Mouse (Mus musculus) adrenal gland, adult 8-10 months (tissue): ENCODE results near the gene Agpat2. TPM values are rescaled to one million over a fixed set of nuclear protein-coding genes. Genes with fewer than 3 reads are reported as not detected.

Experiments
- DNase-seq: peaks from one replicate; pipeline ENCODE4 v3.0.0; 2022
- total RNA-seq, 4 experiments: library from RNA; stranded (reverse); gene quantifications; 2 replicates each; pipeline ENCODE4 v1.2.4; 2022

The Agpat2 gene
- 100 to 1,000 TPM in 3 of 4 experiments, 10 to 100 TPM in 1; 86.0 to 354 (median 247) TPM for total RNA-seq

- peak; percentile 83 for DNase-seq
Observed at GRCm38 (mm10) chr2:26603720-26604671, at the start of gene Agpat2. Agpat2 (minus strand) TSS chr2:26604417.

- DNase-seq, result peak; percentile 64
Observed at GRCm38 (mm10) chr2:26646643-26647293, 42.6 kb upstream of the Agpat2 start.

GRCm38 (mm10) chr2:26643942-26644341, 39.7 kb upstream of the Agpat2 start:
- no peak for DNase-seq

GRCm38 (mm10) chr2:26641006-26641647, 36.9 kb upstream of the Agpat2 start:
- no peak for DNase-seq

GRCm38 (mm10) chr2:26639838-26640830, 35.9 kb upstream of the Agpat2 start:
- peak; percentile 90 for DNase-seq

GRCm38 (mm10) chr2:26639083-26639482, 34.9 kb upstream of the Agpat2 start:
- no peak for DNase-seq

- no peak for DNase-seq
Observed at GRCm38 (mm10) chr2:26638572-26638971, 34.4 kb upstream of the Agpat2 start.

GRCm38 (mm10) chr2:26638039-26638438, 33.8 kb upstream of the Agpat2 start:
- DNase-seq, result no peak

- no peak for DNase-seq
Observed at GRCm38 (mm10) chr2:26637316-26637932, 33.2 kb upstream of the Agpat2 start.

GRCm38 (mm10) chr2:26636325-26636635, 32.1 kb upstream of the Agpat2 start:
- DNase-seq, result no peak

- no peak for DNase-seq
Observed at GRCm38 (mm10) chr2:26635489-26636324, 31.5 kb upstream of the Agpat2 start.

GRCm38 (mm10) chr2:26634629-26635488, 30.6 kb upstream of the Agpat2 start:
- no peak for DNase-seq

GRCm38 (mm10) chr2:26633953-26634530, 29.8 kb upstream of the Agpat2 start:
- no peak for DNase-seq

GRCm38 (mm10) chr2:26632541-26633395, 28.6 kb upstream of the Agpat2 start:
- no peak for DNase-seq

- no peak for DNase-seq
Observed at GRCm38 (mm10) chr2:26628792-26629437, 24.7 kb upstream of the Agpat2 start.

- DNase-seq, result peak; percentile 48
Observed at GRCm38 (mm10) chr2:26627921-26628739, 23.9 kb upstream of the Agpat2 start, which contains the start of gene Fam69b. Fam69b (plus strand) TSS chr2:26628457.

- DNase-seq, result no peak
Observed at GRCm38 (mm10) chr2:26626081-26626480, 21.9 kb upstream of the Agpat2 start.
